Mouse (Mus musculus) midbrain, postnatal 0 days (tissue): ENCODE measurements around the gene Akr1b7. TPM values are rescaled to one million over a fixed set of nuclear protein-coding genes. Genes with fewer than 3 reads are reported as not detected.
"Not testable (repeated sequence)": the region's sequence is repeated elsewhere in the genome, so short reads cannot be mapped to it uniquely, and the experiment has no call there.

ENCODE experiments used
- ATAC-seq: fragments of 200-750 bp; cut with Nextera tagmentation; 2 replicates; pipeline ENCODE4 v1.8.0; 2017; ENCODE audit warnings: moderate number of reproducible peaks, mild to moderate bottlenecking, moderate TSS enrichment, moderate library complexity; ENCODE audit not compliant: low FRiP score
- DNase-seq: peaks from one replicate; pipeline ENCODE4 v3.0.0-alpha.2; 2015; ENCODE audit warnings: low spot score
- H3K27ac ChIP-seq: fragments of 300-500 bp; sonication (generic); 2 replicates; pipeline ENCODE4 v1.5.1; 2014; ENCODE audit warnings: low read depth, mild to moderate bottlenecking, low read length, mixed read lengths
- H3K27me3 ChIP-seq: fragments of 300-500 bp; sonication (generic); 2 replicates; pipeline ENCODE4 v1.6.1; 2014; ENCODE audit warnings: low read length, control low read depth, mixed read lengths; ENCODE audit not compliant: insufficient read depth
- H3K36me3 ChIP-seq: fragments of 300-500 bp; sonication (generic); 2 replicates; pipeline ENCODE4 v1.6.1; 2014; ENCODE audit warnings: low read length, control low read depth, mixed read lengths; ENCODE audit not compliant: insufficient read depth
- H3K4me1 ChIP-seq: fragments of 300-500 bp; sonication (generic); 2 replicates; pipeline ENCODE4 v1.6.1; 2014; ENCODE audit warnings: mild to moderate bottlenecking, control low read depth, antibody characterized with exemption, low read length, mixed read lengths; ENCODE audit not compliant: insufficient read depth
- H3K4me2 ChIP-seq: fragments of 300-500 bp; sonication (generic); 2 replicates; pipeline ENCODE4 v1.6.1; 2014; ENCODE audit warnings: low read depth, mild to moderate bottlenecking, low read length, mixed read lengths; ENCODE audit not compliant: poor library complexity, severe bottlenecking
- H3K4me3 ChIP-seq: fragments of 300-500 bp; sonication (generic); 2 replicates; pipeline ENCODE4 v1.5.1; 2014; ENCODE audit warnings: low read depth, mild to moderate bottlenecking, low read length, moderate library complexity
- H3K9ac ChIP-seq: fragments of 300-500 bp; sonication (generic); replicated peaks from 2 replicates; pipeline ENCODE4 v1.6.1; 2014; ENCODE audit warnings: mild to moderate bottlenecking, low read length, moderate library complexity, mixed read lengths; ENCODE audit not compliant: poor library complexity, severe bottlenecking
- H3K9me3 ChIP-seq: fragments of 300-500 bp; sonication (generic); 2 replicates; pipeline ENCODE4 v1.6.1; 2016; ENCODE audit warnings: low read length, control low read depth
- CTCF ChIP-seq: IDR thresholded peaks from 2 replicates; pipeline ENCODE4 v1.5.1; 2016; ENCODE audit warnings: antibody characterized with exemption, mild to moderate bottlenecking
- WGBS: fragments of 180-500 bp; shearing (Covaris S2); extraction: QIAGEN DNeasy Blood & Tissue Kit; methylation state at CpG from one replicate; pipeline ENCODE4 v1.1.7; 2014; 5-methylcytosine and 5-hydroxymethylcytosine counted together
- polyA plus RNA-seq: library from polyadenylated mRNA; unstranded; fragments of >200 nt; fragmentation: Nextera tagmentation; extraction: Ambion mirVana; gene quantifications from 2 replicates; pipeline ENCODE4 v1.2.1, GENCODE M21; 2015
- total RNA-seq: library from RNA; depleted of rRNA; stranded (reverse); fragments of >200 nt; gene quantifications from 2 replicates; pipeline ENCODE4 v1.2.3, GENCODE M21; 2014

The Akr1b7 gene
- total and polyA plus RNA-seq, 2 experiments from 2014 or later, result 0.20 TPM; not detected in 1

DNA sequence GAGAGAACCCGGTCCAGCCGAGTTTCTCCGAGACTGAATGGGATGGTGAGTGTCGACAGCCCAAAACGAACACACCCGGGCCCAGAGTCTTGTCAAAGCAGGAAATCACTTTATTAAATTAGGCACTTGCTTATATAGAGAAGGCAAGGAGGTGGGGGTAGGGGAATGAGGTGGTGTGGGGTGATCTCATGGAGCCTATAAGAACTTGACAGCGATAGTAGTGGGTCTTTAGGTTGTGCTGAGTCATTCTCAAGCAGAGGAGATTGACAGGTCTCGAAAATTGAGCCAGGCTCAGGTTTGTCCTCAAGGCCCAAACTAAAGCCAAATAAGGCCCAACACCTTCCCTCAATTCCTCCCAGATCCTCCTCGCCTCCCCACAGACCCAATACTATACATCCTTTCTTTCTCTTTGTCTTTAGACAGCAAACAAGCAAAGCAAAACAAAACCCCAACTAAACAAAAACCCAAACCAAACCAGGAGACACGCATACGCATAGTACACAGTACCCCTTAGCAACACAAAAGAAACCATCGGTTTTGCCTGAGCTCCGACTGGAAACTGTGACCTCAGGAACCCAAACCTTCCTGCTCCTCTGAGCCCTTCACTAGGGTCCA, 12.4 kb upstream of the Akr1b7 start:
- TF ChIP-seq CTCF, result no peak
- Histone ChIP-seq H3K4me3 (no peak overlapping the region), H3K9ac (no peak overlapping the region), H3K4me1 (no peaks in the 10 kb centered on the region), H3K27me3 (no peaks in the 10 kb centered on the region), H3K4me2 (no peak overlapping the region), H3K27ac (no peak overlapping the region), H3K9me3 (no peaks in the 10 kb centered on the region), H3K36me3 (no peaks in the 10 kb centered on the region)
- ATAC-seq (no peak), DNase-seq (no peak)
- WGBS, result 83% methylated on average over 13 of the region's 13 CpGs

DNA sequence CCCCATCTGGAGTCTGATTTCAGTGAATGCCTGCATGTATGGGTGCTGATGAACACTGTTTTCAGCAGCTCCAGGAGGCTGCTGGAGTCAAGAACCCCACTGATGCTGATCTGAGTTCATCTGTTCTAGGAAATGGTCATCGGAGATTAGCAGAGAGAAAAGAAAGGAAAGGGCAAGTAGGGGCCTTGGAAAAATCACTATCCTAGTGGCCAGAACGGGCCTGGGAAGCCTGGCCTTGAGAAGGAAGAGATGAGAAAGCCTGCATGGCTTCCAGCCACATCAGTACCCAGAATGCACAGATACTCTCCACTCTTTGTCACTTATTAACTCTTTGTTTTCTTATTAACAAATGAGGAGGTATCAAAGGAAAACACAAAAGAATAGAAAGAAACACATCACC, 11.4 kb upstream of the Akr1b7 start:
- no peak overlapping the region for H3K4me2 ChIP-seq
- TF ChIP-seq CTCF, result no peak
- no peaks in the 10 kb centered on the region for H3K27me3 ChIP-seq
- no peak overlapping the region for H3K4me3 ChIP-seq
- no peaks in the 10 kb centered on the region for H3K36me3 ChIP-seq
- no peaks in the 10 kb centered on the region for H3K4me1 ChIP-seq
- no peak overlapping the region for H3K27ac ChIP-seq
- ATAC-seq, result no peak
- WGBS, result 81% methylated on average over 2 of the region's 2 CpGs
- DNase-seq, result no peak
- no peak overlapping the region for H3K9ac ChIP-seq
- H3K9me3 ChIP-seq, result no peaks in the 10 kb centered on the region

DNA sequence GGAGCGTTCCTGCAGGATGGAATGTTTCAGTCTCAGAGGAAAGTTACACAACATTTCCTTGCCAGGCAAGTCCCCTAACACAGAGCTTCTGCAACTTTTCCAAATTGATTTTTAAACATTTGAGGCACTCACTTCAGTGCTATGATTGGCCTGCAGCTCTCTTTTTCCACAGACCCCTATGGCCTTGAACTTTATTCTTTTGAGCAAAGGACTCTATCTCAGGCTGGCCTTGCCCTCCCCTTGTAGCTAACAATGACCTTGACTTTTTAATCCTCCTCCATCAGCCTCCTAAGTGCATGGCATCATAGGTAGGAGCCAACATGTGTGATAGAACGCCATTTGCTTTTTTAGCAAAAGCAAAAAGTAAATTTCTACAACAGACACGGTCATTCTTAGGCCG, 5.4 kb upstream of the Akr1b7 start:
- Histone ChIP-seq H3K4me3 (no peak overlapping the region), H3K27me3 (no peaks in the 10 kb centered on the region), H3K9me3 (no peaks in the 10 kb centered on the region), H3K27ac (no peak overlapping the region), H3K4me2 (no peak overlapping the region), H3K4me1 (no peaks in the 10 kb centered on the region), H3K36me3 (no peaks in the 10 kb centered on the region), H3K9ac (no peak overlapping the region)
- ATAC-seq (no peak), DNase-seq (no peak)
- TF ChIP-seq CTCF, result no peak
- WGBS, result 95% methylated on average over 4 of the region's 4 CpGs

DNA sequence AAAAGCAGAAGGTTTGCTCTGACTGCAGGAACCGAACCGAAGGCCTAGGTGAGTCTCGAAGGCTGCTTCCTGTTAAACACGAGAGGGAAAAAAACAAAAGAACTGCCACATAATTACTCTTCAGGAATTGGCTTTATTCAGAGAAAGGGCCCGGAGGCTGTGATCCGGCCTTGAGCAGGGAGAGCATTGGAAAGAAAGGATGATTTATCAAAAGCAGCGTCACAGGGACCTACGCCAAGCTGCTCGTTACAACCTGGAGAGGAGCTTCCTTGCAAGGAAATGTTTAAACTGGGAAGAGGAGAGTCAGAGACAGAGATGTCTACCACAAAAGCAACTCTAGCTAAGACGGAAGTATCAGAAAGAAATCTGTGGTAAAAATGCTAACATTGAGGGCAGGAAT, 4.7 kb upstream of the Akr1b7 start:
- H3K27ac ChIP-seq, result no peak overlapping the region
- no peaks in the 10 kb centered on the region for H3K4me1 ChIP-seq
- no peak overlapping the region for H3K9ac ChIP-seq
- no peak for DNase-seq
- no peak for TF ChIP-seq CTCF
- H3K27me3 ChIP-seq, result no peaks in the 10 kb centered on the region
- H3K4me3 ChIP-seq, result no peak overlapping the region
- ATAC-seq, result no peak
- WGBS, result 90% methylated on average over 10 of the region's 10 CpGs
- H3K4me2 ChIP-seq, result no peak overlapping the region
- H3K9me3 ChIP-seq, result no peaks in the 10 kb centered on the region
- H3K36me3 ChIP-seq, result no peaks in the 10 kb centered on the region

DNA sequence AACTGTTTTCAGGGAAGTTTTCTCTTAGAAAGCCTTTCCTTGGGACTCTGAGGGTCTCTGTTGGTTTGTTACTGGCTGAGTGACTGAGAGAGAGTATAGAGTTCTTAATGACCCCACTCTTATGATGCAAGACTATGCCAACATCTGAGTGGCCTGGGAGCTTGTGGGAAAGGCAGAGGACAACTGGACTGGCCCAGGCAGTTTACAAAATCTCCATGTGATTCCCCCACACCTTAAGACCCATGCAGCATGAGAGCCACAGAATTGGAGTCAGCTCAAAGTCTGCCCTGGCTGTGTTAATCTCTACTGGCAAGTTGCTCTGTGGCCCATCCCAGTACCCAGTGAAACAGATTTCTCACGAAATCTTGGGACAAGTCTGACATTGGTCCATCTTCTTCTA, 554 bp downstream of the Akr1b7 start:
- Histone ChIP-seq H3K4me2 (no peak overlapping the region), H3K36me3 (no peaks in the 10 kb centered on the region), H3K4me1 (no peaks in the 10 kb centered on the region), H3K9me3 (no peaks in the 10 kb centered on the region), H3K27me3 (no peaks in the 10 kb centered on the region), H3K27ac (no peak overlapping the region), H3K9ac (no peak overlapping the region), H3K4me3 (no peak overlapping the region)
- TF ChIP-seq CTCF, result no peak
- WGBS, result 53% methylated on average over 1 of the region's 1 CpGs
- DNase-seq (no peak), ATAC-seq (no peak)

DNA sequence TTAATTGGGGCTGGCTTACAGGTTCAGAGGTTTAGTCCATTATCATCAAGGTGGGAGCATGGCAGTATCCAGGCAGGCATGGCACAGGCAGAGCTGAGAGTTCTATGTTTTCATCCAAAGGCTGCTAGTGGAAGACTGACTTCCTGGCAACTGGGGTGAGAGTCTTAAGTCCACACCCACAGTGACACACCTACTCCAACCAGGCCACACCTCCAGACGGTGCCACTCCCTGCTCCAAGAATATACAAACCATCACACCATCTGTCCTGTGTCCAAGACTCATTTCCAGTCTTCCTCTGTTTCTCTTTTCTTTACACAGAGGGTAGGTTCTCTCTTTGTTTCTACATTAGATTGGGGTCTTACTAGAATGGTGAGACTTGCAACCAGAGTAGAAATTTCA, 1.3 kb downstream of the Akr1b7 start:
- not testable (repeated sequence) for DNase-seq, H3K27me3 ChIP-seq, H3K27ac ChIP-seq, H3K4me3 ChIP-seq, H3K4me2 ChIP-seq, H3K9me3 ChIP-seq, ATAC-seq, H3K9ac ChIP-seq, H3K4me1 ChIP-seq, H3K36me3 ChIP-seq
- WGBS, result 58% methylated on average over 1 of the region's 1 CpGs
